Mouse (Mus musculus) forebrain, embryonic 10.5 days (tissue): ENCODE measurements around the gene Cuedc2. TPM values are rescaled to one million over a fixed set of nuclear protein-coding genes. Genes with fewer than 3 reads are reported as not detected.
A peak's percentile ranks its signal among the peaks of the same experiment; 100 is the strongest.

ENCODE experiments used
- DNase-seq: peaks from one replicate; pipeline ENCODE4 v3.0.0-alpha.2; 2017; ENCODE audit warnings: low spot score; ENCODE audit errors: extremely low spot score
- H3K27ac ChIP-seq: fragments of 300-500 bp; sonication (generic); 2 replicates; pipeline ENCODE4 v1.5.1; 2016; ENCODE audit warnings: mild to moderate bottlenecking
- H3K27me3 ChIP-seq: fragments of 300-500 bp; sonication (generic); 2 replicates; pipeline ENCODE4 v1.6.1; 2016; ENCODE audit warnings: mild to moderate bottlenecking; ENCODE audit not compliant: poor library complexity, severe bottlenecking
- H3K36me3 ChIP-seq: fragments of 300-500 bp; sonication (generic); replicated peaks from 2 replicates; pipeline ENCODE4 v1.6.1; 2016; ENCODE audit warnings: mild to moderate bottlenecking, moderate library complexity
- H3K4me1 ChIP-seq: fragments of 300-500 bp; sonication (generic); 2 replicates; pipeline ENCODE4 v1.6.1; 2016
- H3K4me3 ChIP-seq: fragments of 300-500 bp; sonication (generic); 2 replicates; pipeline ENCODE4 v1.5.1; 2016; ENCODE audit warnings: mild to moderate bottlenecking, moderate library complexity
- H3K9me3 ChIP-seq: fragments of 300-500 bp; sonication (generic); 2 replicates; pipeline ENCODE4 v1.6.1; 2016; ENCODE audit warnings: mild to moderate bottlenecking, moderate library complexity
- WGBS: fragments of 180-500 bp; shearing (Covaris S2); methylation state at CpG from one replicate; pipeline ENCODE4 v1.1.7; 2016; 5-methylcytosine and 5-hydroxymethylcytosine counted together
- polyA plus RNA-seq: library from polyadenylated mRNA; unstranded; fragments of >200 nt; fragmentation: Nextera tagmentation; extraction: Ambion mirVana; gene quantifications from 2 replicates; pipeline ENCODE4 v1.2.1, GENCODE M21; 2016

Gene Cuedc2
- polyA plus RNA-seq = 206 and 224 TPM in 2 replicates

- Histone ChIP-seq H3K9me3 (no peaks in the 10 kb centered on the region), H3K4me3 (peak within 1 kb of the TSS; percentile 78), H3K36me3 (peaks cover 13% of the 10 kb centered on the region), H3K27ac (peak within 1 kb of the TSS; percentile 93), H3K4me1 (peaks cover 30% of the 10 kb centered on the region), H3K27me3 (no peaks in the 10 kb centered on the region)
- WGBS = under 1% methylated on average over 31 of the region's 31 CpGs
- DNase-seq = peak; percentile 95
These were observed at the start of gene Cuedc2 for GRCm38 (mm10) chr19:46338331-46338936. Cuedc2 (minus strand) TSS chr19:46338702.

DNA sequence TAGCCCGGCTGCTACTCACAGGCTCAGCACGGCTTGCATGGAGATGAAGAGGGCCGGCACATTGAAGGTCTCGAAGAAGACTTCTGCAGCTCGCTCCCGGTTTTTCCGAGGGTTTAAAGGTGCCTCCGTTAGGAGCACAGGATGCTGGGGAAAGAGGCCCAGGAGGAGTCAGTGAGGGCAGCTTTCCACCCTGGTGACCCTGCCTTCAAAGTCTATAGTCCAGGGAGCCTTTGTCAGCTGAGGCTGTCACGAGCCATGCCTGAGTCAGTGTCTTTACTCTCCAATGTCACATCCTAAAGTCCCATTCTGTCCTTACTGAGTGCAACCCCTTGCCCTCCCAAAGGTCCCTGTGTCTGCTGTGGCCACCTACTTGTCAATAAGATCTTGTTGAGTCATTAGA lies 43.8 kb upstream of the Cuedc2 start:
- DNase-seq = no peak
- no peaks in the 10 kb centered on the region for H3K27me3 ChIP-seq
- no peaks in the 10 kb centered on the region for H3K4me1 ChIP-seq
- H3K27ac ChIP-seq = no peak overlapping the region
- no peak overlapping the region for H3K4me3 ChIP-seq
- peaks cover 97% of the 10 kb centered on the region for H3K36me3 ChIP-seq
- WGBS = 90% methylated on average over 9 of the region's 9 CpGs
- no peaks in the 10 kb centered on the region; the same call in 1 of the 2 replicates for H3K9me3 ChIP-seq

- peaks cover 11% of the 10 kb centered on the region for H3K4me1 ChIP-seq
- WGBS = 73% methylated on average over 4 of the region's 4 CpGs
- no peak overlapping the region for H3K4me3 ChIP-seq
- no peaks in the 10 kb centered on the region for H3K9me3 ChIP-seq
- no peak for DNase-seq
- H3K27ac ChIP-seq = no peak overlapping the region
- no peaks in the 10 kb centered on the region for H3K27me3 ChIP-seq
- H3K36me3 ChIP-seq = peaks cover 56% of the 10 kb centered on the region
These were observed 37.4 kb upstream of the Cuedc2 start for GRCm38 (mm10) chr19:46375891-46376290.

- 76% methylated on average over 5 of the region's 5 CpGs for WGBS
- DNase-seq = no peak
These were observed 37.0 kb upstream of the Cuedc2 start for GRCm38 (mm10) chr19:46375489-46375888.

GRCm38 (mm10) chr19:46374477-46375088 lies 36.1 kb upstream of the Cuedc2 start:
- Histone ChIP-seq H3K4me1 (peaks cover 11% of the 10 kb centered on the region), H3K27ac (peak overlapping the region; percentile 22), H3K36me3 (peaks cover 43% of the 10 kb centered on the region), H3K4me3 (no peak overlapping the region), H3K27me3 (no peaks in the 10 kb centered on the region), H3K9me3 (no peaks in the 10 kb centered on the region)
- no peak for DNase-seq
- 49% methylated on average over 21 of the region's 21 CpGs for WGBS

More at GRCm38 (mm10) chr19:46375489-46375888, 37.0 kb upstream of the Cuedc2 start:
- Histone ChIP-seq H3K9me3 (no peaks in the 10 kb centered on the region), H3K4me1 (peaks cover 11% of the 10 kb centered on the region), H3K27ac (no peak overlapping the region), H3K36me3 (peaks cover 52% of the 10 kb centered on the region), H3K27me3 (no peaks in the 10 kb centered on the region), H3K4me3 (no peak overlapping the region)

GRCm38 (mm10) chr19:46369204-46369603 lies 30.7 kb upstream of the Cuedc2 start:
- Histone ChIP-seq H3K36me3 (no peaks in the 10 kb centered on the region), H3K27ac (no peak overlapping the region), H3K27me3 (no peaks in the 10 kb centered on the region), H3K9me3 (no peaks in the 10 kb centered on the region), H3K4me1 (peaks cover 2% of the 10 kb centered on the region), H3K4me3 (no peak overlapping the region)
- peak; percentile 42 for DNase-seq
- WGBS = 39% methylated on average over 4 of the region's 4 CpGs

- Histone ChIP-seq H3K9me3 (no peaks in the 10 kb centered on the region), H3K4me1 (no peaks in the 10 kb centered on the region), H3K36me3 (no peaks in the 10 kb centered on the region), H3K27ac (no peak overlapping the region), H3K27me3 (no peaks in the 10 kb centered on the region), H3K4me3 (no peak overlapping the region)
- 89% methylated on average over 23 of the region's 23 CpGs for WGBS
- no peak for DNase-seq
These were observed 29.5 kb upstream of the Cuedc2 start for GRCm38 (mm10) chr19:46367798-46368590.

GRCm38 (mm10) chr19:46363294-46364009 lies 24.9 kb upstream of the Cuedc2 start:
- Histone ChIP-seq H3K27ac (no peak overlapping the region), H3K4me1 (0 out of 2 replicates have a peak, but pooled peaks cover 2% of the 10 kb centered on the region), H3K36me3 (no peaks in the 10 kb centered on the region), H3K9me3 (no peaks in the 10 kb centered on the region), H3K27me3 (peaks cover 4% of the 10 kb centered on the region), H3K4me3 (no peak overlapping the region)
- DNase-seq = no peak
- 89% methylated on average over 11 of the region's 11 CpGs for WGBS

GRCm38 (mm10) chr19:46362104-46362503 lies 23.6 kb upstream of the Cuedc2 start:
- no peak overlapping the region for H3K27ac ChIP-seq
- H3K36me3 ChIP-seq = no peaks in the 10 kb centered on the region
- H3K9me3 ChIP-seq = no peaks in the 10 kb centered on the region
- H3K4me1 ChIP-seq = peaks cover 14% of the 10 kb centered on the region
- peaks cover 17% of the 10 kb centered on the region for H3K27me3 ChIP-seq
- no peak overlapping the region for H3K4me3 ChIP-seq
- WGBS = 90% methylated on average over 8 of the region's 8 CpGs
- no peak for DNase-seq

GRCm38 (mm10) chr19:46358381-46358780 lies 19.9 kb upstream of the Cuedc2 start:
- Histone ChIP-seq H3K4me3 (peak overlapping the region; percentile 60; the same call in 1 of the 2 replicates), H3K27ac (no peak overlapping the region), H3K4me1 (peaks cover 22% of the 10 kb centered on the region), H3K27me3 (peaks cover 23% of the 10 kb centered on the region), H3K9me3 (no peaks in the 10 kb centered on the region), H3K36me3 (no peaks in the 10 kb centered on the region)
- DNase-seq = no peak
- WGBS = 62% methylated on average over 4 of the region's 4 CpGs

DNA sequence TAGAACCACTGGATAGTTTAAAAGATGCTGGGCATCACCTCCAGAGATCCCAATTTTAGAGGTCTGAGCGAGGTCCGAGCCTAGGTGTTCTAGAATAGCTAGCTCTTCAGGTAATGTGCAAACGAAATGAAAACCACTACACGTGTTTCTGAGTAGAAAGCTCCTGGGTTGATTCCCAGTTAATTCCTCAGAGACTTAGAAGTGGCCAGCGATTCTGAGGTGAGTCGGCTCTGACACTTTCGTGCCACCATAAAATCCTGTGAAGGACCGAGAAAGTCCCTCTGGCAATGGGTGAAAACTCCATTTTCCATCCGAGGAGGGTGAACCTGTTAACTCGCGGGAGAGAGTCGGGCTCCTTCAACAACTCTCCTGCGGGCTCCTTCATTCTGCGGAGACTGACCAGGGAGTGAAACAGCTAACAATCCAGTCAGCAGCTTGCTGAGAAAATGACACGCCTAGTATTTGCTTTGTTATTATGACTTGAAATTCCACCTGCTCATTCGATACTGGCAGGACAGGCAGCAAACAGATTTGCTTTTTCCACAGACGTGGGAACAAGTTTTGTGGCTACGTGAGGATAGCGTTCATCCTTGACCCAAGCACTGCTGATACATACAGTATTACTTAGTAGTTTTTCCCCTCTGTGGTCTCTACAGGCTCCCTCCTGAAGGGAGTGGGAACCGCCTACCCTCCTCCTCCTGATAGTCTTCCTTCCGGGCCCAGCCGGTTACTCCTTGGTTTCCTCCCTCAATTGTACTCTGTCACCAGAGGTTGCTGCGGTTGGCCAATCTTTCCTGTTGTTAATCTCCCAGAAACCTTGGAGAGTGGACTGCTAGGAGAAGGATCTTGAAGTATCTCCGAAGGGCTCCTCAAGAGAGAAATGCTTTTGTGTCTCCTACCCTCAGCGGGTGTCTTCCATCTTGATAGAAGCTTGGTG lies 19.1 kb upstream of the Cuedc2 start:
- peaks cover 26% of the 10 kb centered on the region for H3K27me3 ChIP-seq
- H3K4me3 ChIP-seq = peak overlapping the region; percentile 60
- H3K4me1 ChIP-seq = peaks cover 22% of the 10 kb centered on the region
- H3K36me3 ChIP-seq = no peaks in the 10 kb centered on the region
- no peak for DNase-seq
- H3K9me3 ChIP-seq = no peaks in the 10 kb centered on the region
- 21% methylated on average over 25 of the region's 25 CpGs for WGBS
- peak overlapping the region; percentile 81; the same call in 1 of the 2 replicates for H3K27ac ChIP-seq
